Mouse (Mus musculus) midbrain, embryonic 15.5 days (tissue): Measurements from ENCODE around the gene Bcl3. TPM values are rescaled to one million over a fixed set of nuclear protein-coding genes. Genes with fewer than 3 reads are reported as not detected.

Source experiments
- ATAC-seq: fragments of 200-750 bp; cut with Nextera tagmentation; replicated peaks from 2 replicates; pipeline ENCODE4 v1.8.0; 2017; ENCODE audit warnings: moderate TSS enrichment
- H3K27ac ChIP-seq: fragments of 300-500 bp; sonication (generic); 2 replicates; pipeline ENCODE4 v1.5.1; 2015; ENCODE audit warnings: mild to moderate bottlenecking, inconsistent platforms
- H3K27me3 ChIP-seq: fragments of 300-500 bp; sonication (generic); replicated peaks from 2 replicates; pipeline ENCODE4 v1.6.1; 2015; ENCODE audit warnings: inconsistent platforms
- H3K36me3 ChIP-seq: fragments of 300-500 bp; sonication (generic); replicated peaks from 2 replicates; pipeline ENCODE4 v1.6.1; 2015; ENCODE audit warnings: inconsistent platforms
- H3K4me1 ChIP-seq: fragments of 300-500 bp; sonication (generic); 2 replicates; pipeline ENCODE4 v1.6.1; 2015; ENCODE audit warnings: inconsistent platforms
- H3K4me2 ChIP-seq: fragments of 300-500 bp; sonication (generic); 2 replicates; pipeline ENCODE4 v1.6.1; 2015; ENCODE audit warnings: inconsistent platforms, mild to moderate bottlenecking, moderate library complexity
- H3K4me3 ChIP-seq: fragments of 300-500 bp; sonication (generic); 2 replicates; pipeline ENCODE4 v1.5.1; 2015; ENCODE audit warnings: mild to moderate bottlenecking, inconsistent platforms
- H3K9ac ChIP-seq: fragments of 300-500 bp; sonication (generic); 2 replicates; pipeline ENCODE4 v1.6.1; 2015; ENCODE audit warnings: mild to moderate bottlenecking, inconsistent platforms
- H3K9me3 ChIP-seq: fragments of 300-500 bp; sonication (generic); 2 replicates; pipeline ENCODE4 v1.6.1; 2016; ENCODE audit warnings: inconsistent platforms
- WGBS: fragments of 180-500 bp; shearing (Covaris S2); methylation state at CpG from one replicate; pipeline ENCODE4 v1.1.7; 2015; ENCODE audit warnings: mixed read lengths; 5-methylcytosine and 5-hydroxymethylcytosine counted together
- polyA plus RNA-seq: library from polyadenylated mRNA; unstranded; fragments of >200 nt; fragmentation: Nextera tagmentation; extraction: Ambion mirVana; gene quantifications from 2 replicates; pipeline ENCODE4 v1.2.1, GENCODE M21; 2015

The Bcl3 gene
- polyA plus RNA-seq, 1 experiment from 2014 or later = 0.89 TPM

- peak; percentile 55 for ATAC-seq
- Histone ChIP-seq H3K9ac (peak overlapping the region; percentile 42), H3K36me3 (no peaks in the 10 kb centered on the region), H3K27me3 (peaks cover 28% of the 10 kb centered on the region), H3K27ac (0 out of 2 replicates have a peak overlapping the region, but pooled peaks have one; percentile 40), H3K4me1 (peaks cover 31% of the 10 kb centered on the region), H3K9me3 (no peaks in the 10 kb centered on the region), H3K4me2 (peak overlapping the region; percentile 76), H3K4me3 (peak overlapping the region; percentile 43)
- 23% methylated on average over 17 of the region's 17 CpGs for WGBS
Measured at GRCm38 (mm10) chr7:19815296-19816223, 7.0 kb downstream of the Bcl3 start.

GRCm38 (mm10) chr7:19813579-19814122 lies 8.9 kb downstream of the Bcl3 start:
- Histone ChIP-seq H3K4me2 (no peak overlapping the region), H3K9ac (no peak overlapping the region), H3K27ac (no peak overlapping the region), H3K36me3 (no peaks in the 10 kb centered on the region), H3K4me1 (peaks cover 36% of the 10 kb centered on the region), H3K27me3 (peaks cover 45% of the 10 kb centered on the region), H3K9me3 (no peaks in the 10 kb centered on the region), H3K4me3 (no peak overlapping the region)
- 81% methylated on average over 6 of the region's 6 CpGs for WGBS
- ATAC-seq = no peak

GRCm38 (mm10) chr7:19813161-19813560 lies 9.4 kb downstream of the Bcl3 start:
- Histone ChIP-seq H3K27ac (no peak overlapping the region), H3K4me1 (peaks cover 36% of the 10 kb centered on the region), H3K36me3 (no peaks in the 10 kb centered on the region), H3K9me3 (no peaks in the 10 kb centered on the region), H3K4me3 (no peak overlapping the region), H3K4me2 (no peak overlapping the region), H3K9ac (no peak overlapping the region), H3K27me3 (peaks cover 50% of the 10 kb centered on the region)
- no peak for ATAC-seq
- 88% methylated on average over 4 of the region's 4 CpGs for WGBS

DNA sequence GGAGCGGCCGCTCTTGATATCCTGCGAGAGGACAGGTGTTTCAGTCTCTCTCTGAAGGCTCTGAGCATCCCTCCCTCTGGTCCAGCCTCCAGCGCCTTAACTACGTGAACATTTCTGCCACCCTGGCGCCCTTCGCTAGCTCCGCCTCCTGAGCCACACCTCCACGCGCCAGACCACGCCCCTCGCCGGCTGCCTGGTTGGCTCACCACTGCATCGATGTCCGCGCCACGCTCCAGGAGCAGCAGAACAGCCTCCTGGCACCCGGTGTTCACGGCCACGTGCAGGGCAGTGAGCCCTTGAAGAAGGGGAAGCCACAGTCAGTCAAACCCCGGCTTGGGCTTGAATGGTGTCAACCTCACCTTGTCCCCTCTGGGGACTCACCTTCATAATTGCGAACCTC lies 11.5 kb downstream of the Bcl3 start:
- H3K36me3 ChIP-seq = no peaks in the 10 kb centered on the region
- peak overlapping the region; percentile 53 for H3K4me2 ChIP-seq
- H3K27ac ChIP-seq = no peak overlapping the region
- H3K27me3 ChIP-seq = peaks cover 48% of the 10 kb centered on the region
- H3K4me1 ChIP-seq = peaks cover 20% of the 10 kb centered on the region
- 5% methylated on average over 22 of the region's 22 CpGs for WGBS
- no peaks in the 10 kb centered on the region for H3K9me3 ChIP-seq
- ATAC-seq = peak; percentile 27; the same call in 1 of the 2 replicates
- peak overlapping the region; percentile 29 for H3K4me3 ChIP-seq
- peak overlapping the region; percentile 12; the same call in 1 of the 2 replicates for H3K9ac ChIP-seq

GRCm38 (mm10) chr7:19809369-19809768 lies 13.2 kb downstream of the Bcl3 start:
- no peaks in the 10 kb centered on the region for H3K9me3 ChIP-seq
- no peak overlapping the region for H3K27ac ChIP-seq
- peaks cover 48% of the 10 kb centered on the region for H3K27me3 ChIP-seq
- peaks cover 14% of the 10 kb centered on the region for H3K4me1 ChIP-seq
- 5% methylated on average over 27 of the region's 27 CpGs for WGBS
- peak; percentile 81 for ATAC-seq
- H3K9ac ChIP-seq = peak overlapping the region; percentile 40; the same call in 1 of the 2 replicates
- peak overlapping the region; percentile 34 for H3K4me3 ChIP-seq
- peak overlapping the region; percentile 58 for H3K4me2 ChIP-seq
- H3K36me3 ChIP-seq = no peaks in the 10 kb centered on the region

DNA sequence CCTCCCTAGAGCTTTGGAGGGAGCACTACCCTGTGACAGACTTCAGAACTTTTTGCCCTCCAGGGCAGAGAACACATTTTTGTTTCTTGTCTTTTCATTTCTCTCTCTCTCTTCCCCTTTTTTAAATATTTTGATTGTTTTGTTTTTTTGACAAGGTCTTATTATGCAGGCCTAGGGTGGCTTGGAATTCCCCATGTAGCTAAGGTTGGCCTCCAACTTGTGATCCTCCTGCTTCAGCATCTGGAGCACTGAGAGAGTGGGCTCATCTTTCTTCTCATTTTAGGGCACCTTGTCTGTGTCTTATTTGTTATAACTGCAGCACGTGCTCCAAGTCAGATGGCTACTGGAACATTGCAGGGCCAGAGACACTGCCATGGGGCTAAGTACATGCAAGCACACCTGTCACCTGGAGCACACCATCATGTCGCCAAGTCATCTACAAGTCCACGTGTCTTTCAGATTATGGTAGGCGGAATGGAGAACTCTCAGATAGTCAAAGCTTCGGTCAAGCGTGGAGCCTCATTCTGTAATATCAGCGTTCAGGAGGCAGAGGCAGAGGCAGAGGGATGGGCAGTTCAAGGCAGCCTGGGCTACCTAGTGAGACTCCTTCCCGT lies 16.1 kb downstream of the Bcl3 start:
- ATAC-seq = no peak
- no peak overlapping the region for H3K4me2 ChIP-seq
- WGBS = 85% methylated on average over 8 of the region's 8 CpGs

DNA sequence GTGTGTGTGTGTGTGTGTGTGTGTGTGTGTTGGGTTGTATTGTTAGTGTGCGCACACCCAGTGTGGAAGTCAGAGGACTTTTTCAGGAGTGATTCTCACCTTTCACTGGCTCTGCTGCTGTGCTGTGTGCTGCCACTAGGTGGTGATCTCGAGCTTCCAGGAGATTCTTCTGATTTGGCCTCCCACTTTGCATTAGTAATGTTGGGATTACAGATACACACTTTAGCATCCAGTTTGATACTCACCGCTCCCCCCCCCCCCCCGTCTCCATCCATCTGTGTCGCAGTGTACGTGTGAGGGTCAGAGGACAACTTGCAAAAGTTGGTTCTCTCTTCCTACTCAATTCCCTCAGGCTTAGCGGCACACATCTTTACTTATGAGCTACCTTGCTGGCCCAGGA lies 19.6 kb downstream of the Bcl3 start:
- H3K4me3 ChIP-seq = no peak overlapping the region
- WGBS = 20% methylated on average over 7 of the region's 7 CpGs
- H3K27ac ChIP-seq = no peak overlapping the region
- H3K9ac ChIP-seq = no peak overlapping the region
- H3K36me3 ChIP-seq = no peaks in the 10 kb centered on the region
- H3K27me3 ChIP-seq = no peaks in the 10 kb centered on the region
- no peaks in the 10 kb centered on the region for H3K9me3 ChIP-seq
- 0 out of 2 replicates have a peak, but pooled peaks have one; percentile 58 for ATAC-seq
- H3K4me1 ChIP-seq = no peaks in the 10 kb centered on the region
- no peak overlapping the region for H3K4me2 ChIP-seq

More for the DNA sequence above, 16.1 kb downstream of the Bcl3 start:
- Histone ChIP-seq H3K27me3 (peaks cover 32% of the 10 kb centered on the region), H3K4me1 (peaks cover 14% of the 10 kb centered on the region), H3K9me3 (no peaks in the 10 kb centered on the region), H3K36me3 (no peaks in the 10 kb centered on the region), H3K27ac (no peak overlapping the region), H3K9ac (no peak overlapping the region), H3K4me3 (no peak overlapping the region)

DNA sequence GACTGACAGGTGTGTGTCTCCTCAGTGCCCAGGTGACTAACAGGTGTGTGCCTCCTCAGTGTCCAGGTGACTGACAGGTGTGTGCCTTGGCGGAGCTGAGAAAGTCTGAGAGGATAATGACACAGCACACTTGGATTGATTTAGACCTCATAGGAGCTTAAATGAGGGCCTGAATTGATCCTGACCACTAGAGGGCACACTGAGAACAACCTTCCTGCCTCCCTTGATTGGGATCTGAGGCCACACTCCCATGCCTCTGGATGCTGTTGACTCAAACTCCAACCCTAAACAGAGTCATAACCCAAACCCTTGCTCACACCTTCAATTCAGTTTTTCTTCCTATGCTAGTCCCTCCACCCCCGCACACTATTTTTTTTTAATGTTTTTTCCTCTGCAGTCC lies 21.8 kb downstream of the Bcl3 start:
- no peak for ATAC-seq
- 26% methylated on average over 2 of the region's 2 CpGs for WGBS
- Histone ChIP-seq H3K9me3 (no peaks in the 10 kb centered on the region), H3K27ac (no peak overlapping the region), H3K4me1 (0 out of 2 replicates have a peak, but pooled peaks cover 2% of the 10 kb centered on the region), H3K27me3 (peaks cover 18% of the 10 kb centered on the region), H3K9ac (no peak overlapping the region), H3K4me2 (no peak overlapping the region), H3K36me3 (no peaks in the 10 kb centered on the region), H3K4me3 (no peak overlapping the region)

DNA sequence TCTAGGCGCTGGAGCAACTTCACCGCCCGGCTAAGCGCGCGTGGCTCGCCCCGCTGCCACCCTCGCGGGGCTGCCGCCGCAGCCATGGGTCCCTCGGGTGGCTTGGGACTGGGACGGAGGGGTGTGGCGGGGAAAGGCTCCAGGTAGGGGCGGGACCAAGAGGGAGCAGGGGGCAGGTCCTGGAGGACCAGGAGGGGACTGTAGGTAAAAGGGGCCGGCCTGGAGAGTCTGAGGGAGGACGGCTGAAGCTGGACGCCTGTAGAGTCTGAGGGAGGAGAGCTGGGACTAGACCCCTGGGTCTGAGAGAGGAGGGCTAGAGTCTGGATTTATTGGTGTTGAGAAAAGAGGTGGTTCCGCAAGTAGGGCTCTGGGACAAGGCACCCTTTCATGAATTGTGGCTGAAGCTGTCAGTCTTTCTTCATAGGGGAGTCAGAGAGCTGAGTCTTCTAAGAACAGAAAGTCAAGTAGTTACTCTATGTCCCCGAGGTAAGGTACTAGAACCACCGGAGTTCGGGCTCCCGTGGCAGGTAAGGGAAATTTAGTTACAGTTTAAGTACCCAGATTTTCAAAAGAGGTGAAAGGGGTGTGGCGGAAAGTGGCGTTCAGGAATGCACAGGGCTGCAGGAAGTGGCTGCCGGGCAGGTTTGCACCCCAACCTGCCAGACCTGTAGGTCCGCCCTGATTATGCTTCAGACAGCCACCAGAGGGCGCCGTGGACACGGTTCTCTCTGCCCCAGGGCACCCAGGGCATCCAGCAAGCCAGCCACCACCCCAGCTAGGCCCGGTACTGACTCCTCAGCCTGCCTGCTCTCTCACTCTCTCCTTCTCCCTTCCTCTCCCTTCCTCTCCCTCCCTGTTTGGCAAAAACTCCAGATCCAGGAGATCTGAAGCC lies 25.6 kb downstream of the Bcl3 start, which contains the start of gene Cblc:
Gene Cblc, minus strand, starts transcription at position 113 of the 892 bp plus-strand sequence.
- no peak within 1 kb of the TSS for H3K9ac ChIP-seq
- ATAC-seq = 0 out of 2 replicates have a peak, but pooled peaks have one; percentile 50
- no peak within 1 kb of the TSS for H3K27ac ChIP-seq
- no peaks in the 10 kb centered on the region for H3K9me3 ChIP-seq
- H3K4me1 ChIP-seq = 0 out of 2 replicates have a peak, but pooled peaks cover 2% of the 10 kb centered on the region
- H3K36me3 ChIP-seq = no peaks in the 10 kb centered on the region
- no peak within 1 kb of the TSS for H3K4me2 ChIP-seq
- 5% methylated on average over 32 of the region's 32 CpGs for WGBS
- no peak within 1 kb of the TSS for H3K4me3 ChIP-seq
- H3K27me3 ChIP-seq = peaks cover 25% of the 10 kb centered on the region

DNA sequence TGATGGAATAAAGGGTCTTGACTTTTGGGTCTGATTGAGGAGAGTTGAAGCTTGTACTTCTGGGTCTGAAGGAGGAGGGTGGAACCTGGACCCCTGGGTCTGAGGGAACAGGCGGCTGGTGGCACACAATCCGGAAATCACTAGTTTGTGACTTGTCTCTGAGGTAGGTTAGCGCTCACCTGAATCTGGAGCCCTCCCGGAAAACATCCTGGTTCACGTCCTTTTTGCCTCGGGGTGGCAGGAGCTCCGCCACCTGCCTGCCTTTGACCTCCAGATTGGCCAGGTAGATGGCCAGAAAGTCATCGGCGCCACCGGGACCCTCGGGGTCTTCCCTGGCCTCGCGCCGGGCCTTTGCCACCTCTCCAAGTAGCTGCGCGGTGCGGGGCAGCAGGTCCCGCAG lies 26.3 kb downstream of the Bcl3 start:
- Histone ChIP-seq H3K4me3 (no peak overlapping the region), H3K9ac (no peak overlapping the region), H3K27me3 (peaks cover 25% of the 10 kb centered on the region), H3K9me3 (no peaks in the 10 kb centered on the region), H3K27ac (no peak overlapping the region), H3K4me1 (0 out of 2 replicates have a peak, but pooled peaks cover 2% of the 10 kb centered on the region), H3K4me2 (no peak overlapping the region), H3K36me3 (no peaks in the 10 kb centered on the region)
- no peak for ATAC-seq
- 11% methylated on average over 18 of the region's 18 CpGs for WGBS

DNA sequence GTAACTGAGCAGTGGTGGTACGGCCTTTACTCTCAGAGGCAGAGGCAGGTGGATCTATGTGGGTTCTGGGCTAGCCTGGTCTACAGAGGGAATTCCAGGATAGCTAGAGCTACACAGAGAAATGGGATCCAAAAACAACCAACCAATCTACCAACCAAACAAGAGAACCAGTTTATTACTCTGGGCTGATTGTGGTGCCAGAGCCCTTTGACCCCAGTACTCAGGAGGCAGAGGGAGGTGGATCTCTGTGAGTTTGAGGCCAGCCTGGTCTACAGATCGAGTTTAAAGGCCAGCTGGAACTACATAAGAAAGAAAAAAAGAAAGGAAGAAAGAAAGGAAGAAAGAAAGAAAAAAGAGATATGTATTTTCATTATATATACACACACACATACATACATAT lies 27.3 kb downstream of the Bcl3 start:
- Histone ChIP-seq H3K27me3 (peaks cover 25% of the 10 kb centered on the region), H3K4me1 (0 out of 2 replicates have a peak, but pooled peaks cover 2% of the 10 kb centered on the region), H3K27ac (no peak overlapping the region), H3K4me2 (no peak overlapping the region), H3K9ac (no peak overlapping the region), H3K36me3 (no peaks in the 10 kb centered on the region), H3K4me3 (no peak overlapping the region), H3K9me3 (no peaks in the 10 kb centered on the region)
- WGBS = 62% methylated on average over 2 of the region's 2 CpGs
- no peak for ATAC-seq
